Mouse (Mus musculus) gastrocnemius, postnatal 25 days (tissue): ENCODE measurements around the gene Gpld1. TPM values are rescaled to one million over a fixed set of nuclear protein-coding genes. Genes with fewer than 3 reads are reported as not detected.

ENCODE experiments used
- DNase-seq: peaks from one replicate; pipeline ENCODE4 v3.0.0; 2022
- total RNA-seq, 2 experiments: library from RNA; stranded (reverse); gene quantifications; 1 replicate in 1 of 2; 2 replicates in 1 of 2; pipeline ENCODE4 v1.2.3; 2021

The Gpld1 gene
- total RNA-seq, 2 experiments from 2014 or later, result 0.40 to 0.43 TPM

DNA sequence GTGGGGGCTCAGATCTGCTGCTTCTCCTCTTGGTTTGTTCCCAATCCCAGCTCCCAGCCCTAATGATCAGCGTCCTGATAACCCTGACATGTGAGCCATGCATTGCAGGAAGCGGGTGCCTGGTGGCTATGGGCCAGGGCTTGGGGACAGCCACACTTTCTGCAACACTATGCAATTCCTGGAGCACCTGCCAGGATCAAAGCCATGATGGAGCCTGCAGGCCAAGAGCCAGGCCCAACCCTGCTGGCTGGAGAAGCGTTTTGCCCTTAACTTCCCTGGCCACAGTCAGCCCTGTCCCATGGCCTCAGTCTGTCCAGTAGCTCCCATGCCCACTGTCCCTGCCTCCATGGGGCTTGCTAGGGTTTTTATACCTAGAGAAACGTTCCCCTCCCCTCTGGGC is 79.4 kb downstream of the Gpld1 start:
- no peak for DNase-seq

- no peak for DNase-seq
These were observed 80.2 kb downstream of the Gpld1 start for GRCm38 (mm10) chr13:25023129-25023528.

- DNase-seq, result no peak
These were observed 81.7 kb downstream of the Gpld1 start for GRCm38 (mm10) chr13:25024655-25025054.

- DNase-seq, result no peak
These were observed 83.6 kb downstream of the Gpld1 start for GRCm38 (mm10) chr13:25026409-25027113.

DNA sequence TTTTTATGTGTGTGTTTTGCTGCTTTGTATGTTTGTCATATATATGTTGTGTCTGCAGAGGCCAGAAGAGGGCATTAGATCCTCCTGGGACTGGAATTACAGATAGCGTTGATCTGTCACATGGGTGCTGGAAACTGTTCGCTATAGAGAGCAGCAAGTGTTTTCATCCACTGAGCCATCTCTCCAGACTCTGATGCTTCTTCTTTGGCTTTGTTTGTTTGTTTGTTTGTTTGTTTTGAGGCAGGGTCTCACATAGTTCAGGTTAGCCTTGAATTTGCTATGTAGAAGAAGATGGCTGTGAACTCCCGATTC is 84.1 kb downstream of the Gpld1 start:
- DNase-seq, result no peak

- DNase-seq, result no peak
These were observed 96.5 kb downstream of the Gpld1 start for GRCm38 (mm10) chr13:25039488-25039887.

Other genes starting within 250 kb of the Gpld1 start
- not detected for gene Armh2, start 201.9 kb upstream of the Gpld1 start, total RNA-seq
- 1 to 10 TPM; 2.3 to 4.9 TPM for gene Gmnn, start 181.2 kb upstream of the Gpld1 start, total RNA-seq
- gene BC005537, start 141.5 kb upstream of the Gpld1 start, total RNA-seq, result 10 to 100 TPM; 35.8 to 38.3 TPM
- gene Acot13, start 111.6 kb upstream of the Gpld1 start, total RNA-seq, result 100 to 1,000 TPM; 138 to 147 TPM
- 1 to 10 TPM; 7.8 to 8.2 TPM for gene Tdp2, start 111.5 kb upstream of the Gpld1 start, total RNA-seq
- gene D130043K22Rik, start 98.0 kb upstream of the Gpld1 start, total RNA-seq, result not detected
- gene Aldh5a1, start 5.5 kb upstream of the Gpld1 start, total RNA-seq, result 1 to 10 TPM; 5.8 to 5.9 TPM
- gene Mrs2, start 77.2 kb downstream of the Gpld1 start, total RNA-seq, result 10 to 100 TPM; 35.2 to 39.6 TPM
- gene Dcdc2a, start 112.9 kb downstream of the Gpld1 start, total RNA-seq, result not detected